Mouse (Mus musculus): ENCODE results near the gene Lce3c. TPM values are rescaled to one million over a fixed set of nuclear protein-coding genes. Genes with fewer than 3 reads are reported as not detected.

Lce3c gene
- polyA plus RNA-seq, 1 experiment: not detected

DNA sequence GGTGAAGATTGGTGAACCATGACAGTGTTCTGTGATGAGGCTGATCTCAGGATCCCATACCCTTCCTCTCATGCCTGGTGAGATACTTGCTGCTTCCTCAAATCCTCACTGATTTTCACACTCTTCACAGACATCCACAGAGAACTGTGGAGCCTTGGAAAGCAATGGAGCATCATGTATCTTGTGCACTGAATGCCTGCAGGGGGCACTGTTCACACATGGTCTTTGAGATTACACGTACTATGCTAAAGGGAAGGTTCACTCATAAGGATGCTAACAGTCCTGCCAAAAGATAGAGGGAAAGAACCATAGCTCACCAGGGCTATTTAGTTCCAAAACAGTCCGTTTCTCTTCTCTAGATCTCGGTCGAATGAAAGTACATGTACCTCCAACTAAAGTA is 23.9 kb upstream of the Lce3c start:
- H3K27ac ChIP-seq (ENCODE audit: insufficient read depth, low read length): no peak overlapping the region
- no peaks in the 10 kb centered on the region for H3K4me1 ChIP-seq (ENCODE audit: control insufficient read depth, insufficient read depth, low read length)
- no peaks in the 10 kb centered on the region; the same call in 1 of the 2 replicates for H3K27me3 ChIP-seq (ENCODE audit: control insufficient read depth, insufficient read depth, low read length, poor library complexity, severe bottlenecking)
- no peaks in the 10 kb centered on the region for H3K9me3 ChIP-seq (replicated peaks; ENCODE audit: control insufficient read depth, insufficient read depth, low read length, poor library complexity, severe bottlenecking)
- no peak overlapping the region for H3K9ac ChIP-seq (ENCODE audit: low read depth, poor library complexity, severe bottlenecking)
- H3K4me3 ChIP-seq (ENCODE audit: low read depth, low read length): no peak overlapping the region
- H3K36me3 ChIP-seq (ENCODE audit: control insufficient read depth, insufficient read depth, low read length, poor library complexity, severe bottlenecking): no peaks in the 10 kb centered on the region
- TF ChIP-seq EP300 (IDR thresholded peaks at IDR 0.05; ENCODE audit: insufficient read depth, low read depth, low read length) (no peak), CTCF (IDR thresholded peaks at IDR 0.05; ENCODE audit: low read depth, low read length) (peak; percentile 14)

GRCm38 (mm10) chr3:92926130-92926529 is 18.2 kb upstream of the Lce3c start, which contains the start of gene Lce3a:
Gene Lce3a (minus strand): TSS chr3:92926230.
- no peaks in the 10 kb centered on the region for H3K9me3 ChIP-seq (replicated peaks; ENCODE audit: control insufficient read depth, insufficient read depth, low read length, poor library complexity, severe bottlenecking)
- no peak within 1 kb of the TSS for H3K27ac ChIP-seq (ENCODE audit: insufficient read depth, low read length)
- H3K36me3 ChIP-seq (ENCODE audit: control insufficient read depth, insufficient read depth, low read length, poor library complexity, severe bottlenecking): no peaks in the 10 kb centered on the region
- no peak for TF ChIP-seq POLR2A (IDR thresholded peaks at IDR 0.05; ENCODE audit: insufficient read depth, low read length)
- no peak for TF ChIP-seq CTCF (IDR thresholded peaks at IDR 0.05; ENCODE audit: low read depth, low read length)
- TF ChIP-seq EP300 (IDR thresholded peaks at IDR 0.05; ENCODE audit: insufficient read depth, low read depth, low read length): no peak
- no peaks in the 10 kb centered on the region for H3K4me1 ChIP-seq (ENCODE audit: control insufficient read depth, insufficient read depth, low read length)
- H3K4me3 ChIP-seq (ENCODE audit: low read depth, low read length): no peak within 1 kb of the TSS
- H3K27me3 ChIP-seq (ENCODE audit: control insufficient read depth, insufficient read depth, low read length, poor library complexity, severe bottlenecking): no peaks in the 10 kb centered on the region
- no peak within 1 kb of the TSS for H3K9ac ChIP-seq (ENCODE audit: low read depth, poor library complexity, severe bottlenecking)

DNA sequence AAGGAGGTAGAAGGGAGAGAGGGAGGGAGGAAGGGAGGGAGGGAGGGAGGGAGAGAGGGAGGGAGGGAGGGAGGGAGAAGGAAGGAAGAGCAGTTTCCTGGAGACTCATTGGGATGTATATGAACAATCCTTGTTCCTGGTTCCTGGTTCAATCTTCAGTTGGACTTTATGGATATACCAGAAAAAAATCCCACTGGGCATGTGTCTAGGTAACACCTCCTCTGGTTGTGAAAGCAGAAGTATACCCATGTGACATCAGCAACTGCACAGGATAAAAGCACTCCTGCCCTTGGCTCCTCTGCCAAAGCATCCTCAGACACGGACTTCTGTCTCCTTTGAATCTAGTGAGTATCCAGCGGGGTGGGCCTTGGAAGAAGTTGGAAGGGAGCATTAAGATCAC is 11.6 kb upstream of the Lce3c start, which contains the start of gene Lce3b:
TSS of gene Lce3b (plus strand) at position 301 of the 400 bp plus-strand sequence.
- no peak for TF ChIP-seq CTCF (IDR thresholded peaks at IDR 0.05; ENCODE audit: low read depth, low read length)
- no peak for TF ChIP-seq POLR2A (IDR thresholded peaks at IDR 0.05; ENCODE audit: insufficient read depth, low read length)
- Histone ChIP-seq H3K4me3 (ENCODE audit: low read depth, low read length) (no peak within 1 kb of the TSS), H3K36me3 (ENCODE audit: control insufficient read depth, insufficient read depth, low read length, poor library complexity, severe bottlenecking) (no peaks in the 10 kb centered on the region), H3K27ac (ENCODE audit: insufficient read depth, low read length) (no peak within 1 kb of the TSS), H3K9me3 (replicated peaks; ENCODE audit: control insufficient read depth, insufficient read depth, low read length, poor library complexity, severe bottlenecking) (no peaks in the 10 kb centered on the region), H3K4me1 (ENCODE audit: control insufficient read depth, insufficient read depth, low read length) (no peaks in the 10 kb centered on the region), H3K27me3 (ENCODE audit: control insufficient read depth, insufficient read depth, low read length, poor library complexity, severe bottlenecking) (no peaks in the 10 kb centered on the region; the same call in 1 of the 2 replicates), H3K9ac (ENCODE audit: low read depth, poor library complexity, severe bottlenecking) (no peak within 1 kb of the TSS)

- Histone ChIP-seq H3K27me3 (ENCODE audit: control insufficient read depth, insufficient read depth, low read length, poor library complexity, severe bottlenecking) (no peaks in the 10 kb centered on the region), H3K36me3 (ENCODE audit: control insufficient read depth, insufficient read depth, low read length, poor library complexity, severe bottlenecking) (no peaks in the 10 kb centered on the region)
- no peak for TF ChIP-seq POLR2A (IDR thresholded peaks at IDR 0.05; ENCODE audit: insufficient read depth, low read length)
- TF ChIP-seq EP300 (IDR thresholded peaks at IDR 0.05; ENCODE audit: insufficient read depth, low read depth, low read length): no peak
- no peak for TF ChIP-seq CTCF (IDR thresholded peaks at IDR 0.05; ENCODE audit: low read depth, low read length)
These were observed 12.8 kb downstream of the Lce3c start, which contains the start of gene Lce3d for GRCm38 (mm10) chr3:92957090-92957489. Gene Lce3d (plus strand): TSS chr3:92957390.

DNA sequence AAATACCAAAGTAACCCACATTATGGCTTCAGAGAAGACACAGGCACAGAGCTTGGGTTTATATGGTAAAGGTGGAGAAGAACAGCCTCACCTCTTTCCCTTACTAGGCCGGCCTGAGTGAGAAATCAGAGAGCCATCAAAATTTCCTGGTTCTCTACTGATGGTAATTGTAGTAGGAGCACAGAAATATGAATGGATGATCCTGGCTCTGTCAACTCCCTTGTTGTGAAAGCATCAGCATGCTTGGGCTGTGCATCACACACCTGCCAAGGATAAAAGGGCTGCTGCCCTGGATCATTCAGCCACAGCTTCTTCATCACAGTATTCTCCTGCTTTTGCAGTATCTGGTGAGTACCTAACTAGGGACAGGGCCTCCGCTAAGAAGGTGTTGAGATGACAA is 22.5 kb downstream of the Lce3c start, which contains the start of gene Lce3e:
TSS of gene Lce3e (plus strand) at position 301 of the 400 bp plus-strand sequence.
- H3K4me1 ChIP-seq (ENCODE audit: control insufficient read depth, insufficient read depth, low read length): no peaks in the 10 kb centered on the region
- no peak within 1 kb of the TSS for H3K9ac ChIP-seq (ENCODE audit: low read depth, poor library complexity, severe bottlenecking)
- no peaks in the 10 kb centered on the region for H3K27me3 ChIP-seq (ENCODE audit: control insufficient read depth, insufficient read depth, low read length, poor library complexity, severe bottlenecking)
- H3K27ac ChIP-seq (ENCODE audit: insufficient read depth, low read length): no peak within 1 kb of the TSS
- no peak within 1 kb of the TSS for H3K4me3 ChIP-seq (ENCODE audit: low read depth, low read length)
- no peaks in the 10 kb centered on the region for H3K36me3 ChIP-seq (ENCODE audit: control insufficient read depth, insufficient read depth, low read length, poor library complexity, severe bottlenecking)
- H3K9me3 ChIP-seq (replicated peaks; ENCODE audit: control insufficient read depth, insufficient read depth, low read length, poor library complexity, severe bottlenecking): peaks cover 5% of the 10 kb centered on the region; the same call in 1 of the 2 replicates
- TF ChIP-seq CTCF (IDR thresholded peaks at IDR 0.05; ENCODE audit: low read depth, low read length) (no peak), POLR2A (IDR thresholded peaks at IDR 0.05; ENCODE audit: insufficient read depth, low read length) (no peak), EP300 (IDR thresholded peaks at IDR 0.05; ENCODE audit: insufficient read depth, low read depth, low read length) (no peak)

More at GRCm38 (mm10) chr3:92957090-92957489, 12.8 kb downstream of the Lce3c start, which contains the start of gene Lce3d:
- no peaks in the 10 kb centered on the region for H3K9me3 ChIP-seq (replicated peaks; ENCODE audit: control insufficient read depth, insufficient read depth, low read length, poor library complexity, severe bottlenecking)
- no peak within 1 kb of the TSS for H3K9ac ChIP-seq (ENCODE audit: low read depth, poor library complexity, severe bottlenecking)
- H3K4me1 ChIP-seq (ENCODE audit: control insufficient read depth, insufficient read depth, low read length): no peaks in the 10 kb centered on the region
- H3K27ac ChIP-seq (ENCODE audit: insufficient read depth, low read length): no peak within 1 kb of the TSS
- no peak within 1 kb of the TSS for H3K4me3 ChIP-seq (ENCODE audit: low read depth, low read length)

- Histone ChIP-seq H3K27me3 (ENCODE audit: control insufficient read depth, insufficient read depth, low read length, poor library complexity, severe bottlenecking) (no peaks in the 10 kb centered on the region), H3K36me3 (ENCODE audit: control insufficient read depth, insufficient read depth, low read length, poor library complexity, severe bottlenecking) (no peaks in the 10 kb centered on the region), H3K9ac (ENCODE audit: low read depth, poor library complexity, severe bottlenecking) (no peak overlapping the region), H3K27ac (ENCODE audit: insufficient read depth, low read length) (no peak overlapping the region), H3K4me3 (ENCODE audit: low read depth, low read length) (no peak overlapping the region), H3K4me1 (ENCODE audit: control insufficient read depth, insufficient read depth, low read length) (no peaks in the 10 kb centered on the region), H3K9me3 (replicated peaks; ENCODE audit: control insufficient read depth, insufficient read depth, low read length, poor library complexity, severe bottlenecking) (no peaks in the 10 kb centered on the region)
- no peak for TF ChIP-seq POLR2A (IDR thresholded peaks at IDR 0.05; ENCODE audit: insufficient read depth, low read length)
- TF ChIP-seq EP300 (IDR thresholded peaks at IDR 0.05; ENCODE audit: insufficient read depth, low read depth, low read length): no peak
- TF ChIP-seq CTCF (IDR thresholded peaks at IDR 0.05; ENCODE audit: low read depth, low read length): no peak
These were observed 34.2 kb downstream of the Lce3c start for GRCm38 (mm10) chr3:92978484-92978883.

All from ES-Bruce4 (cell line).